Mouse (Mus musculus): ENCODE data around the gene Prr22.

Gene Prr22

GRCm38 (mm10) chr17:56759261-56759660, 10.8 kb upstream of the Prr22 start:
- in situ Hi-C loops (cut with MboI; ENCODE audit: low sequenced_read_pairs): no loop called here

GRCm38 (mm10) chr17:56761077-56761476, 9.0 kb upstream of the Prr22 start:
- in situ Hi-C loops (cut with MboI; ENCODE audit: low sequenced_read_pairs): no loop called here

- in situ Hi-C loops (cut with MboI; ENCODE audit: low sequenced_read_pairs): no loop called here
These were observed 8.0 kb upstream of the Prr22 start for GRCm38 (mm10) chr17:56761991-56762410.

- in situ Hi-C loops (cut with MboI; ENCODE audit: low sequenced_read_pairs): no loop called here
These were observed 7.0 kb upstream of the Prr22 start for GRCm38 (mm10) chr17:56762769-56763731.

DNA sequence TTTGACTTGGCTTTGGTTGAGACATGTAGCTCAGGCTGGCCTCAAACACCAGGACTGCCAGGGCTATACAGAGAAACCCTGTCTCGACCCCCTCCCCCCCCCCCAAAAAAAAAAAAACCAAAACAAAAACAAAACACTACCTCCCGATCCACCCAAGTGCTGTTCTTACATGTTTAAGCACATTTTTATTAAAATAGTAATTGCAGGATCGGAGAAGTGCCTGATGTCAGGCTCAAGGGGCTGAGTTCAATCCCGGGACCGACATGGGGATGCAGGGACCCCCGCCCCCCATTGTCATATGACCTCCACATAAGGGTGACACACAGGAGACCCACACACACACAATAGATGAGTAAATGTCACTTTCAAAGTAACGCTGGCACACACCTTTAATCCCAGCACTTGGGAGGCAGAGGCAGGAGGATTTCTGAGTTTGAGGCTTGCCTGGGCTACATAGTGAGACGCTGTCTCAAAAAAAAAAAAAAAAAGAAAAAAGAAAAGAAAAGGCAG, 6.3 kb upstream of the Prr22 start:
- in situ Hi-C loops (cut with MboI; ENCODE audit: low sequenced_read_pairs): no loop called here

DNA sequence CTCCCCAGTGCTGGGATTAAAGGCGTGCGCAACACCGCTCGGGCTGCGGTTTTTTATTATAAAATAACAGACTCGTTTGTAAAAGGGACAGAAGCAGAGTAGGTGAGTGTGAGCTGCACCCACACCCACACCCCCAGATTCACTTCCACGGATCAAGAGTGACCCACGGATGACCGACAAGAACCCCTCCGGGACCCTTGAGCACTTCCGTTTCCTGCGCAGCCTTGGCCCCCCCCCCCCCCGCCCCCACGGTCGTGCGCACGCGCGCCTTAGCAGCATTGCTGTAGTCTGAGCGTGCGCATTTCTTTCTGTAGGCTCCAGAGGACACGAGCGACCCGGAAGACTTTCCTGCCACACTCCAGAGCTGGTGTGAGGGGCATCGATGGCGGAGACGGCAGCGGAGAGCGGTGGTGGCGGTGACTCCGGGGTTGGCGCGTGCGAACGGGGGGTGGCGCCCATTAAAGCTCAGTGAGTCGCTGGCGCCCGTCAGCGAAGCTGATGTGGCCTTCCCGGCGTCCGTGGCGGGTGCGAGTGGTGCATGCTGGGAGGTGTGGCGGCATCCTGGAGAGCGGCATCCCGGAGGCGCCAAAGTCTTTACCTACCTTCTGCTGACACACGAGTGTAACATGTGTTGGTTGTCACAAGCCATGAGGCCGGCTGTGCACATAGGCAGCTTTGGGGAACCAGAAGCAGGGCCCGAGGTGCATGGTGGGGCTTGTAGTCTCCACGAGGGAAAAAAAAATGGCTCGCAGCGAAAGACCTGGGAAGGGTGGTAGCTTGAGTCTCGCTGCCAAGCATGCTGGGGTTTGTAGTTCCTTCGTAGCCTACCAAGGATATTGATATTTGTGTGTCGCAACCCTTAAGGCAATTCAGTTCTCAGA, 5.3 kb upstream of the Prr22 start, which contains the start of gene Dus3l:
Dus3l (plus strand) TSS at position 284 of the 881 bp plus-strand sequence.
- in situ Hi-C loops (cut with MboI; ENCODE audit: low sequenced_read_pairs): no loop called here

GRCm38 (mm10) chr17:56765431-56765830, 4.6 kb upstream of the Prr22 start:
- in situ Hi-C loops (cut with MboI; ENCODE audit: low sequenced_read_pairs): no loop called here

DNA sequence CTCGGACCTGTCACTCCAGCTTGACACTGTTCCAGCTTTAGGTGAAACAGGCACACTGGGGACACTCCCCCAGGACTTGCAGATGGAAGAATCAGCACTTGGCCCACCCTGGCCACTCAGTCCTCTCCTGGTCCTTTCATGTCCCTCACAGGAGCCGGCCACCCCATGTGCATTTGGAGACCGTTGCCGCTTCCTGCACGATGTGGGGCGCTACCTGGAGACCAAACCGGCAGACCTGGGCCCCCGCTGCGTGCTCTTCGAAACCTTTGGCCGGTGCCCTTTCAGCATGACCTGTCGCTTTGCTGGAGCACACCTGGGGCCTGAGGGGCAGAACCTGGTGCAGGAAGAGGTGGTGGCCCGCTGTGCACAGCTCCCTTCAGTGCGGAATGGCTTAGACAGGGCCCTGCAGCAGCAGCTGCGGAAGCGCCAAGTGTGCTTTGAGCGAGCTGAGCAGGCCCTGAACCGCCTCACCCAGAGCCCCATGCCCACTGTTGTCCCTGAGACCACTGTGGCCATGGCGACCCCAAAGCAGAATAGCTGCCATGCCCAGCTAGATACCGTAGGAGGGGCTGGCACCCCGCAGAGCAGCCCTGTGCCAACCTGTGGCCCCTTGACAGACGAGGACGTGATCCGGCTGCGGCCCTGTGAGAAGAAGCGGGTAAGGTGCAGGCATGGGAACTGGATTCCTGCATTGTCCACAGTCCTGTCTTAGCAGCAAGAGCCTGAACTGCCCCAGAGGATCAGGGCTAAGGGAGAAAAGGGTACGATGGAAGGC, 3.2 kb upstream of the Prr22 start:
- in situ Hi-C loops (cut with MboI; ENCODE audit: low sequenced_read_pairs): no loop called here

DNA sequence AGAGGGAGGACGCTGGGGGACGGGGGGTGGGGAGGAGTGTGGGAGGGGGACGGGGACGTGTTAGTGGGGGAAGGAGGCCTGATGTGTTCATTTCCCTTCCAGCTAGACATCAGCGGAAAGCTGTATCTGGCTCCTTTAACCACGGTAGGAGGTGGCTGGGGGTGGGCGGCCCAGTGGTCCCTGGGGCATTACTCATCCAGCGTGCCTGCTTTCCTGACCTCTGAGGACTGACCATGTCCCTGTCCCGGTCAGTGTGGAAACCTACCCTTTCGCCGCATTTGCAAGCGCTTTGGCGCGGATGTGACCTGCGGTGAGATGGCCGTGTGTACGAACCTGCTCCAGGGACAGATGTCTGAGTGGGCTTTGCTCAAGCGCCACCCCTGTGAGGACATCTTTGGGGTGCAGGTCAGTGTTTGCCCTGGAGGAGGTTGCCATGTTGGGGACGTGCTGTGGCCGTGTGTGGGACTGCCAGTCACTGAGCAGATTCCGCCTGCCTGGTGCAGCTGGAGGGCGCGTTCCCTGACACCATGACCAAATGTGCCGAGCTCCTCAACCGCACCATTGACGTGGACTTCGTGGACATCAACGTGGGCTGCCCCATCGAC, 2.4 kb upstream of the Prr22 start:
- in situ Hi-C loops (cut with MboI; ENCODE audit: low sequenced_read_pairs): no loop called here

DNA sequence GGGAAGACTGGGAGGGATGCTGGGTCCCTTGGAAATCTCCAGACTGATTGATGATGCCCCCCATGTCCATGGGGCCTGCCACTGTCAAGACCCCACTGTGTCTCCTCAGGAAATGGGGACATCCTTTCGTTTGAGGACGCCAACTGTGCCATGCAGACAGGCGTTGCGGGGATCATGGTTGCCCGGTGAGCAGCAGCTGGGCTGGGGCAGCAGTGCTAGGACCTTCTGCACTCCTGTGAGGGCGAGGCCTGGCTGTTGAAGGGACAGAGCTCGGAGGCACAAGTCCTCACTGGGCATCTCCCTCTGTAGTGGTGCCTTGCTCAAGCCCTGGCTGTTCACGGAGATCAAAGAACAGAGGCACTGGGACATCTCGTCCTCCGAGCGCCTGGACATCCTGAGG, 1.1 kb upstream of the Prr22 start:
- in situ Hi-C loops (cut with MboI; ENCODE audit: low sequenced_read_pairs): no loop called here

- in situ Hi-C loops (cut with MboI; ENCODE audit: low sequenced_read_pairs): no loop called here
These were observed 7.5 kb downstream of the Prr22 start for GRCm38 (mm10) chr17:56777568-56777967.

- in situ Hi-C loops (cut with MboI; ENCODE audit: low sequenced_read_pairs): no loop called here
These were observed 8.8 kb downstream of the Prr22 start for GRCm38 (mm10) chr17:56778779-56779362.

DNA sequence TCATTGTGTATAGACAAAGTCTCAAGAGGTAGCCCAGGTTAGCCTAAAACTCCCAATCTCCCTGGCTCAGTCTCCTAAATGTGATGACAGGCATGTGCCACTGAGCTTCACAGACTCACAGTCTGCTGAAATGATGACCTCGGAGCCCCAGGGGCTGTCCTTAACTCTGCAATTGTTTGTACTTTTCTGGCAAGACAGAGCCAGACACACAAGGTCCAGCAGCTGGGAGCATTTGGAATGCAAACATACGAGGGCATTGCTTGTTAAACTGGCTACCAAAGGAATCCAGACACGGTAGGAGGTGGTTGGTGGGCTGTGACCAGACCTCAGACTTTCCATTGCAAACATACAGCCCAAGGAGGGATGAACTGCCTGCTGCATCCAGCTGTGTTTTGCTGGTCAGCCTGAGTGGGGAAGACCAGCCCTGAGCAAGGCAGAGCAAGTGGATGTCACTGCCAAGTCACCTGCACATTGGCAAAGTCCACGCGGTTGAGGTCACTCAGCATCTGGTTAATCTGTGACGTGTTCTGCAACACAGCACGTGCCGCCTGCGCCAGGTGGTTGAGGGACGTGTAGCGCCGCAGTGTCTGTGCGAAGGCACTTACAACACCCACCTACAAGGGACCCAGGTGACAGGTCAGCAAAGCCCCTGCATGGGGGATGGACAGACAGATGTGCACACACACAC, 10.4 kb downstream of the Prr22 start:
- in situ Hi-C loops (cut with MboI; ENCODE audit: low sequenced_read_pairs): no loop called here

DNA sequence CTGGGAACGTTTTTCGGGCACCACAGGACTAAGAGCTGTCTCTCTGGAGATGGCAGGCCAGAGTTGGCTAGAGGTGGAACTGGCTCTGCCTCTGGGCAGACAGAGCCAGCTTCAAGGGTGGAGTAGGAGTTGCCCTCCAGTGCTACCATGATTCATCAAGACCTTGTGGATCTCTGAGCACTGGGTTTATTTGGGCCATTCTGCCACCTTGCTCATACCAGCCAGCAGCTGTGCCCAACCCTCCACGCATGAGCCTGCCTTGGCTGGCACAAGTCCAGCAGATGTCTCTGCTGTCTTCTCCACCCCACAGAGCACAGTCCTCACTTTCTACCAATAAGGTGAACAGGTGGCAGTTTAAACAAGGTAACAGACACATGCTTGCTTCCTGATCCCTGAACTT, 18.8 kb downstream of the Prr22 start:
- in situ Hi-C loops (cut with MboI; ENCODE audit: low sequenced_read_pairs): no loop called here

DNA sequence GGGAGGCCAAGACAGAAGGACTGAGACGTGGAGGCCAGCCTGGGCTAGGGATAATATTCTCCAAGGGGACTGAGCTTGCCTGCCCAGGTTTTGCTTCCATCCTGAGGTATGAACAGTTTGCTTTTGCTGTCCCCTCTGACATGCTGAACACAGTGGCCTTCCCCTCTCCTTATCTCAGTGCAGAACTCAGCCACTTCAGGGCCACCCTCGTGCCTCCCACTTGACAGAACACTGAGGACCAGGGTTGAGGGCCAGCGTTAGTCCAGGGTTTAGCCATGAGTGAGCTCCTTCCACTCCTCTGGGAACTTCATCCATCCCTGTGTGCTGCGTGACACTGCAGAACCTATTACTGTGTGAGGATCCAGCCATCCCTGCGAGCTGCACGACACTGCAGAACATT, 19.2 kb downstream of the Prr22 start:
- in situ Hi-C loops (cut with MboI; ENCODE audit: low sequenced_read_pairs): no loop called here

DNA sequence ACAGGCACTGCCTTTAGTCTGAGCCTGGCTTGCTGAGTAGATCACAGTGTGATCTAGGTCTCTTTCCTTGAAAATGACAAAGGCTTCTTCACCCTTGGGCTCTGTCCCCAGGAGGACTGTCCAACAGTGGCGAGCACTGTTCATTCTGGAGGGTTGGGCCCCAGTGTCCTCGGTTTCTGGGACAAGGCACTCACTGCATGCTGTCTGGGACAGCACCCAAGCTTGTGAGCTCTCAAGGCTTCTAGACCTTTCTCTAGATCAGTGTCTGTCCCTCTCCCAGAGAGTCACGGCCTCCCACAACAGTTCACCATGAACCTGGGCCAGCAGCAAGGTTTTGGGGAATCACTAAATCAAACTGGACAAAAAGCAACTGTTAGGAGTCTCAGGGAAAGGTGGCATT, 22.5 kb downstream of the Prr22 start:
- in situ Hi-C loops (cut with MboI; ENCODE audit: low sequenced_read_pairs): no loop called here

- in situ Hi-C loops (cut with MboI; ENCODE audit: low sequenced_read_pairs): no loop called here
These were observed 23.7 kb downstream of the Prr22 start for GRCm38 (mm10) chr17:56793614-56794319.

- in situ Hi-C loops (cut with MboI; ENCODE audit: low sequenced_read_pairs): no loop called here
These were observed 29.2 kb downstream of the Prr22 start for GRCm38 (mm10) chr17:56799276-56799675.

- in situ Hi-C loops (cut with MboI; ENCODE audit: low sequenced_read_pairs): no loop called here
These were observed 32.0 kb downstream of the Prr22 start for GRCm38 (mm10) chr17:56802065-56802464.

All from CH12F3 (cell line).